Mouse (Mus musculus) forebrain, embryonic 13.5 days (tissue): ENCODE measurements around the gene R3hdm1. TPM values are rescaled to one million over a fixed set of nuclear protein-coding genes. Genes with fewer than 3 reads are reported as not detected.
"Not testable (repeated sequence)": the region's sequence is repeated elsewhere in the genome, so short reads cannot be mapped to it uniquely, and the experiment has no call there.

Experiments
- ATAC-seq: fragments of 200-750 bp; cut with Nextera tagmentation; 2 replicates; pipeline ENCODE4 v1.8.0; 2017
- H3K27ac ChIP-seq: fragments of 300-500 bp; sonication (generic); 2 replicates; pipeline ENCODE4 v1.5.1; 2015; ENCODE audit warnings: inconsistent platforms, mild to moderate bottlenecking, moderate library complexity
- H3K27me3 ChIP-seq: fragments of 300-500 bp; sonication (generic); 2 replicates; pipeline ENCODE4 v1.6.1; 2015; ENCODE audit warnings: mild to moderate bottlenecking, inconsistent platforms
- H3K36me3 ChIP-seq: fragments of 300-500 bp; sonication (generic); 2 replicates; pipeline ENCODE4 v1.6.1; 2015; ENCODE audit warnings: mild to moderate bottlenecking, inconsistent platforms; ENCODE audit not compliant: poor library complexity, severe bottlenecking
- H3K4me1 ChIP-seq: fragments of 300-500 bp; sonication (generic); 2 replicates; pipeline ENCODE4 v1.6.1; 2015; ENCODE audit warnings: inconsistent platforms
- H3K4me2 ChIP-seq: fragments of 300-500 bp; sonication (generic); 2 replicates; pipeline ENCODE4 v1.6.1; 2015; ENCODE audit warnings: inconsistent platforms, mild to moderate bottlenecking, moderate library complexity
- H3K4me3 ChIP-seq: fragments of 300-500 bp; sonication (generic); 2 replicates; pipeline ENCODE4 v1.5.1; 2015; ENCODE audit warnings: mild to moderate bottlenecking, inconsistent platforms
- H3K9ac ChIP-seq: fragments of 300-500 bp; sonication (generic); 2 replicates; pipeline ENCODE4 v1.6.1; 2015; ENCODE audit warnings: mild to moderate bottlenecking, inconsistent platforms
- H3K9me3 ChIP-seq: fragments of 300-500 bp; sonication (generic); replicated peaks from 2 replicates; pipeline ENCODE4 v1.6.1; 2016; ENCODE audit warnings: inconsistent platforms
- WGBS: fragments of 180-500 bp; shearing (Covaris S2); methylation state at CpG from one replicate; pipeline ENCODE4 v1.1.7; 2015; 5-methylcytosine and 5-hydroxymethylcytosine counted together
- microRNA counts: library from miRNA; unstranded; fragments of <30 nt; microRNA quantifications from one replicate; lab custom pipeline; 2016
- microRNA-seq: library from miRNA; unstranded; fragments of <30 nt; microRNA quantifications from one replicate; pipeline ENCODE4, GENCODE M21; 2016
- polyA plus RNA-seq: library from polyadenylated mRNA; unstranded; fragments of >200 nt; fragmentation: Nextera tagmentation; extraction: Ambion mirVana; gene quantifications from 2 replicates; pipeline ENCODE4 v1.2.1, GENCODE M21; 2015

The R3hdm1 gene
- polyA plus RNA-seq, 1 experiment from 2014 or later, result 109 TPM

DNA sequence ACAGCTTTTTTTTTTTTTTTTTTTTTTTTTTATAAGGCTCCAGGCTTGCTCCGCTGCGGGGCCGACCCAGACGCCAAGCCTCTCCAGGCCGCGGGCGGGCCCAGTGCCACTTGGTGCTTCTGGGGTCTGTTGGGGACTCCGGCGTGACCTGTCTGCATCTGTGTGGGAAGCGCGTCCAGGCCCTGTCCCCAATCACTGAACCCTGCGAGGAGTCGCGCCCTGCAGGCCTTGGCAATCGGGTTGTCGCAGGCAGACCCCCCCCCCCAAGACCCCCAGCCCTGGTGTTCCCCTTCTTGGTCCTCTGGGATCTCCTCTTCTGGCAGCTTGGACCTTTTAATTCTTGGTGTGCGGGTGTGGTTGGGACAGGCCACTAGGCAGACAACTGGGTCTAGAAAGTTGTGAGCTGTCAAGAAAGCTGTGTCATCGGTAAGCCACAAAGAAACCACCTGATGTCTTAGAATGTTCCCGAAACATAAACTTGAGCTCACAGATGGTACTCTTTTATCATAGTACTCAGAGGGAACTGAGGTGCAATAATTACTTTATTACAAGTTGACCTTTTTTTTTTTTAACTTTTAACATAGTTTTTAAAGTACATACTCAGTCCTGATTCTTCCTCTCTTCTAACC, 141.7 kb downstream of the R3hdm1 start:
- WGBS, result 3% methylated on average over 19 of the region's 19 CpGs
- Histone ChIP-seq H3K9me3 (no peaks in the 10 kb centered on the region), H3K9ac (peak overlapping the region; percentile 82), H3K4me2 (peak overlapping the region; percentile 95), H3K27ac (peak overlapping the region; percentile 88), H3K4me3 (peak overlapping the region; percentile 81), H3K27me3 (no peaks in the 10 kb centered on the region), H3K4me1 (peaks cover 16% of the 10 kb centered on the region), H3K36me3 (no peaks in the 10 kb centered on the region)
- peak; percentile 42; the same call in 1 of the 2 replicates for ATAC-seq

DNA sequence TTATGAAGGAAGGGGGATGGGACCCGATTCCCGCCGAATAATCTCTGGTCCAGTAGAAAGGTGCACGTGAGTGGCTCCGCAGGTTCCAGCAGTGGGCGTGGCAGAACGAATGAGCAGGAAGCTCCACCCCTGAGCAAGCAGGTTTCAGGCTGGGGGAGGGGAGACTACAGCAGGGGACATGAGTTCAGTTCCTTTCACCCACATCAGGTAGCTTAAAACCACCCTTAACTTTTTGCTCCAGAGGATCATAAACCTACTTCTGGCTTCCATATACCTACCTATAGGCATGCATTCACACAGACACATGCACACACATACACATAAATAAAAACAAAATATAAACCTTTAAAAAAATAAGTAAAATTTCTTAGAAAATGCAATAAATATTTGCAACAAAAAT, 164.0 kb downstream of the R3hdm1 start:
- not testable (repeated sequence) for H3K4me3 ChIP-seq, H3K9ac ChIP-seq, H3K27me3 ChIP-seq, H3K9me3 ChIP-seq, ATAC-seq, H3K4me2 ChIP-seq, H3K27ac ChIP-seq, H3K4me1 ChIP-seq
- peaks cover 88% of the 10 kb centered on the region for H3K36me3 ChIP-seq
- 84% methylated on average over 7 of the region's 7 CpGs for WGBS

DNA sequence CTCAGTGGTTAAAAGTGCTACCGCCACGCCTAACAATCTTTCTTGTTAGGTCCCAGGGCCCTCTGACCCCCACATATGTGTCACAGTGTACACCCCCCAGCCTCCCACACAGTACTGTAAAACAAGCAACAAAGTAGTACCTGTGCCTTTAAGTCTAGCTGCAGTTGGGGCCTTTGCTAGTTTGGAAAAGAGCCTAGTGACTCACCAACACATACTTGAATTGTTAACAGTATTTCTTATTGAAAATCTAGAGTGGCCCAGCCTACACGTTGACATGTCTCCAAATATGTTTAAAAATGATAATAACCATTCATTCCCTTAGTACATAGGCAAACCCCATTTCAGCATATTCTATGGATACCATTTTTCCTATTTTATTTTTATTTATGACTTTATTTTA, 167.6 kb downstream of the R3hdm1 start:
- H3K36me3 ChIP-seq, result peaks cover 92% of the 10 kb centered on the region
- no peak overlapping the region for H3K9ac ChIP-seq
- H3K27ac ChIP-seq, result no peak overlapping the region
- H3K4me1 ChIP-seq, result no peaks in the 10 kb centered on the region
- H3K9me3 ChIP-seq, result no peaks in the 10 kb centered on the region
- no peak for ATAC-seq
- no peak overlapping the region for H3K4me2 ChIP-seq
- WGBS, result 96% methylated on average over 3 of the region's 3 CpGs
- H3K4me3 ChIP-seq, result no peak overlapping the region
- no peaks in the 10 kb centered on the region for H3K27me3 ChIP-seq

GRCm38 (mm10) chr1:128275908-128276307, 172.8 kb downstream of the R3hdm1 start:
- Histone ChIP-seq H3K27me3 (no peaks in the 10 kb centered on the region), H3K9ac (no peak overlapping the region), H3K9me3 (no peaks in the 10 kb centered on the region), H3K36me3 (peaks cover 89% of the 10 kb centered on the region), H3K4me3 (no peak overlapping the region), H3K4me1 (no peaks in the 10 kb centered on the region), H3K27ac (no peak overlapping the region), H3K4me2 (no peak overlapping the region)
- ATAC-seq, result no peak
- 92% methylated on average over 1 of the region's 1 CpGs for WGBS

GRCm38 (mm10) chr1:128278563-128278962, 175.5 kb downstream of the R3hdm1 start:
- Histone ChIP-seq H3K9ac (no peak overlapping the region), H3K27ac (no peak overlapping the region), H3K4me2 (no peak overlapping the region), H3K4me3 (no peak overlapping the region), H3K4me1 (no peaks in the 10 kb centered on the region), H3K27me3 (no peaks in the 10 kb centered on the region), H3K36me3 (peaks cover 81% of the 10 kb centered on the region), H3K9me3 (no peaks in the 10 kb centered on the region)
- ATAC-seq, result no peak
- 97% methylated on average over 3 of the region's 3 CpGs for WGBS

- Histone ChIP-seq H3K4me1 (no peaks in the 10 kb centered on the region), H3K4me2 (no peak overlapping the region), H3K9ac (no peak overlapping the region), H3K4me3 (no peak overlapping the region), H3K9me3 (no peaks in the 10 kb centered on the region), H3K27ac (no peak overlapping the region), H3K27me3 (no peaks in the 10 kb centered on the region), H3K36me3 (peaks cover 55% of the 10 kb centered on the region)
- WGBS, result over 99% methylated on average over 3 of the region's 3 CpGs
- ATAC-seq, result no peak
These were observed 178.7 kb downstream of the R3hdm1 start for GRCm38 (mm10) chr1:128281753-128282152.

DNA sequence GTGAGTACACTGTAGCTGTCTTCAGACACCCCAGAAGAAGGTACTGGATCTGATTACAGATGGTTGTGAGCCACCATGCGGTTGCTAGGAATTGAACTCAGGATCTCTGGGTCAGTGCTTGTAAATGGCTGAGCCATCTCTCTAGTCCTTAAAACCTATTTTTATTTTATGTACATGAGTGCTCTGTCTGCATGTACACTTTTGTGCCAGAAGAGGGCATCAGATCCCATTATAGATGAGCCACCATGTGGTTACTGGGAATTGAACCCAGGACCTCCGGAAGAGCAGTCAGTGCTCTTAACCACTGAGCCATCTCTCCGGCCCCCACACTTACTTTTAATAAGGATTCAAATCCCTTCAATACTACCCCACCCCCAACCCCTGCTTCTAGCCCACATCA, 179.8 kb downstream of the R3hdm1 start:
- 99% methylated on average over 3 of the region's 3 CpGs for WGBS
- no peak overlapping the region for H3K4me2 ChIP-seq
- peaks cover 43% of the 10 kb centered on the region for H3K36me3 ChIP-seq
- no peaks in the 10 kb centered on the region for H3K27me3 ChIP-seq
- no peak overlapping the region for H3K4me3 ChIP-seq
- H3K27ac ChIP-seq, result no peak overlapping the region
- no peaks in the 10 kb centered on the region for H3K9me3 ChIP-seq
- ATAC-seq, result no peak
- no peaks in the 10 kb centered on the region for H3K4me1 ChIP-seq
- no peak overlapping the region for H3K9ac ChIP-seq

- WGBS, result 87% methylated on average over 8 of the region's 8 CpGs
- no peak overlapping the region for H3K27ac ChIP-seq
- no peak overlapping the region for H3K9ac ChIP-seq
- H3K36me3 ChIP-seq, result peaks cover 31% of the 10 kb centered on the region
- no peak overlapping the region for H3K4me3 ChIP-seq
- no peaks in the 10 kb centered on the region for H3K4me1 ChIP-seq
- no peaks in the 10 kb centered on the region for H3K9me3 ChIP-seq
- no peaks in the 10 kb centered on the region for H3K27me3 ChIP-seq
- no peak for ATAC-seq
- no peak overlapping the region for H3K4me2 ChIP-seq
These were observed 181.1 kb downstream of the R3hdm1 start for GRCm38 (mm10) chr1:128284157-128284690.

- no peak overlapping the region for H3K4me3 ChIP-seq
- peak; percentile 45; the same call in 1 of the 2 replicates for ATAC-seq
- 77% methylated on average over 9 of the region's 9 CpGs for WGBS
- H3K4me1 ChIP-seq, result no peaks in the 10 kb centered on the region
- H3K4me2 ChIP-seq, result no peak overlapping the region
- no peak overlapping the region for H3K9ac ChIP-seq
- peaks cover 22% of the 10 kb centered on the region for H3K36me3 ChIP-seq
- no peaks in the 10 kb centered on the region for H3K9me3 ChIP-seq
- no peaks in the 10 kb centered on the region for H3K27me3 ChIP-seq
- no peak overlapping the region for H3K27ac ChIP-seq
These were observed 182.0 kb downstream of the R3hdm1 start for GRCm38 (mm10) chr1:128285136-128285535.

MicroRNAs encoded within 50 kb of the gene (microRNA counts, 519-probe panel; counts per million panel counts)
- microRNA mmu-miR-128 (lab: Ali Mortazavi, UCI), result 4,191 counts per million, percentile 80 among the panel's probes with 10 or more counts

Small RNA genes within 50 kb of the gene (microRNA-seq; reads per million reads assigned to microRNA genes)
- gene Mir128-1, result 653 reads per million, percentile 74 among the genes with 10 or more reads in this experiment

Other genes starting within 250 kb of the R3hdm1 start
- 0.15 and 0.31 TPM in 2 replicates for gene Map3k19, start 248.3 kb upstream of the R3hdm1 start, polyA plus RNA-seq
- gene Rab3gap1, start 234.5 kb upstream of the R3hdm1 start, polyA plus RNA-seq, result 16.1 and 17.8 TPM in 2 replicates
- 7.8 and 8.0 TPM in 2 replicates for gene Zranb3, start 254 bp upstream of the R3hdm1 start, polyA plus RNA-seq
- gene Ubxn4, start 140.7 kb downstream of the R3hdm1 start, polyA plus RNA-seq, result 73.6 and 81.0 TPM in 2 replicates
- 0.10 and 0.42 TPM in 2 replicates for gene Lct, start 225.0 kb downstream of the R3hdm1 start, polyA plus RNA-seq